Mouse (Mus musculus) MEL (cell line): ENCODE data around the gene Fam219a. TPM values are rescaled to one million over a fixed set of nuclear protein-coding genes. Genes with fewer than 3 reads are reported as not detected.
A peak's percentile ranks its signal among the peaks of the same experiment; 100 is the strongest.

Experiments
- DNase-seq: peaks from one replicate; pipeline ENCODE4 v3.0.0; 2011; ENCODE audit warnings: low read depth, low spot score
- H3K27ac ChIP-seq: 2 replicates; pipeline ENCODE4 v1.5.1; 2012; ENCODE audit warnings: low read depth, mild to moderate bottlenecking, control low read depth, low read length, moderate library complexity; ENCODE audit not compliant: control insufficient read depth
- H3K27me3 ChIP-seq, 2 experiments: fragments of 150-350 bp in 1 of 2; sonication (generic) in 1 of 2; 2 replicates each; pipeline ENCODE4 v1.6.1; 2012; ENCODE audit warnings: low read length in 2 of 2, mild to moderate bottlenecking in 2 of 2, improper control_type of control experiment in 1 of 2, moderate library complexity in 1 of 2; ENCODE audit not compliant: insufficient read depth in 2 of 2, control insufficient read depth in 1 of 2
- H3K36me3 ChIP-seq, 2 experiments: 2 replicates each; pipeline ENCODE4 v1.6.1; 2012 to 2014; ENCODE audit warnings: low read length in 2 of 2, improper control_type of control experiment in 1 of 2, inconsistent platforms in 1 of 2, mild to moderate bottlenecking in 1 of 2; ENCODE audit not compliant: insufficient read depth in 2 of 2, control insufficient read depth in 1 of 2
- H3K4me1 ChIP-seq, 2 experiments: fragments of 150-350 bp in 1 of 2; sonication (generic) in 1 of 2; 2 replicates each; pipeline ENCODE4 v1.6.1; 2012; ENCODE audit warnings: low read length in 2 of 2, improper control_type of control experiment in 1 of 2, mild to moderate bottlenecking in 1 of 2; ENCODE audit not compliant: insufficient read depth in 2 of 2, control insufficient read depth in 1 of 2
- H3K4me3 ChIP-seq, 2 experiments: fragments of 150-350 bp in 1 of 2; sonication (generic) in 1 of 2; 2 replicates each; pipeline ENCODE4 v1.5.1; 2012; ENCODE audit warnings: low read depth in 2 of 2, low read length in 2 of 2, mild to moderate bottlenecking in 2 of 2, moderate library complexity in 2 of 2, control low read depth in 1 of 2, improper control_type of control experiment in 1 of 2; ENCODE audit not compliant: control insufficient read depth in 1 of 2, insufficient read depth in 1 of 2
- H3K79me2 ChIP-seq: 2 replicates; pipeline ENCODE4 v1.6.1; 2012; ENCODE audit warnings: mild to moderate bottlenecking, low read length, moderate library complexity; ENCODE audit not compliant: control insufficient read depth, poor library complexity, insufficient read depth
- H3K9ac ChIP-seq: 2 replicates; pipeline ENCODE4 v1.6.1; 2012; ENCODE audit warnings: low read depth, mild to moderate bottlenecking, control low read depth, low read length, moderate library complexity; ENCODE audit not compliant: control insufficient read depth, poor library complexity, severe bottlenecking
- H3K9me3 ChIP-seq: fragments of 150-350 bp; sonication (generic); replicated peaks from 2 replicates; pipeline ENCODE4 v1.6.1; 2012; ENCODE audit warnings: mild to moderate bottlenecking, low read length, improper control_type of control experiment, moderate library complexity; ENCODE audit not compliant: insufficient read depth
- BHLHE40 ChIP-seq: IDR thresholded peaks from 2 replicates; pipeline ENCODE4 v1.6.1; 2012; ENCODE audit warnings: low read depth, mild to moderate bottlenecking, inconsistent platforms, low read length, improper control_type of control experiment, borderline replicate concordance
- CHD1 ChIP-seq: IDR thresholded peaks from 2 replicates; pipeline ENCODE4 v1.6.1; 2012; ENCODE audit warnings: low read depth, mild to moderate bottlenecking, inconsistent platforms, low read length, improper control_type of control experiment
- CTCF ChIP-seq, 3 experiments: IDR thresholded peaks in 2 of 3; conservative IDR thresholded peaks in 1 of 3; 2 replicates each; pipeline ENCODE4 v1.5.1; 2011 to 2012; ENCODE audit warnings: low read length in 3 of 3, low read depth in 2 of 3, mild to moderate bottlenecking in 2 of 3, improper control_type of control experiment in 1 of 3, inconsistent platforms in 1 of 3, mixed read lengths in 1 of 3, moderate library complexity in 1 of 3; ENCODE audit not compliant: control insufficient read depth in 1 of 3, insufficient read depth in 1 of 3, poor library complexity in 1 of 3, severe bottlenecking in 1 of 3
- ELF1 ChIP-seq: IDR thresholded peaks from 2 replicates; pipeline ENCODE4 v1.6.1; 2014; ENCODE audit warnings: low read depth, mild to moderate bottlenecking, inconsistent platforms, low read length, improper control_type of control experiment, moderate library complexity
- ETS1 ChIP-seq: IDR thresholded peaks from 2 replicates; pipeline ENCODE4 v1.6.1; 2012; ENCODE audit warnings: low read depth, mild to moderate bottlenecking, inconsistent platforms, low read length, improper control_type of control experiment, moderate library complexity
- JUND ChIP-seq: IDR thresholded peaks from 2 replicates; pipeline ENCODE4 v1.6.1; 2011; ENCODE audit warnings: low read depth, mild to moderate bottlenecking, improper control_type of control experiment, low read length
- MAFK ChIP-seq: IDR thresholded peaks from 2 replicates; pipeline ENCODE4 v1.6.1; 2011; ENCODE audit warnings: low read depth, mild to moderate bottlenecking, low read length, improper control_type of control experiment, borderline replicate concordance
- MXI1 ChIP-seq: IDR thresholded peaks from 2 replicates; pipeline ENCODE4 v1.6.1; 2011; ENCODE audit warnings: mild to moderate bottlenecking, low read depth, low read length, improper control_type of control experiment
- MYB ChIP-seq: IDR thresholded peaks from 2 replicates; pipeline ENCODE4 v1.6.1; 2011; ENCODE audit warnings: mild to moderate bottlenecking, low read depth, low read length, improper control_type of control experiment
- NELFE ChIP-seq: IDR thresholded peaks from 2 replicates; pipeline ENCODE4 v1.6.1; 2011; ENCODE audit warnings: low read depth, low read length, improper control_type of control experiment
- POLR2A ChIP-seq, 2 experiments: IDR thresholded peaks; 2 replicates each; pipeline ENCODE4 v1.6.1; 2011 to 2012; ENCODE audit warnings: low read length in 2 of 2, mild to moderate bottlenecking in 2 of 2, control low read depth in 1 of 2, improper control_type of control experiment in 1 of 2, low read depth in 1 of 2, moderate library complexity in 1 of 2; ENCODE audit not compliant: control insufficient read depth in 1 of 2, insufficient read depth in 1 of 2, poor library complexity in 1 of 2
- POLR2AphosphoS2 ChIP-seq: IDR thresholded peaks from 2 replicates; pipeline ENCODE4 v1.6.1; 2011; ENCODE audit warnings: low read length, improper control_type of control experiment
- POLR2AphosphoS5 ChIP-seq: IDR thresholded peaks from 2 replicates; pipeline ENCODE4 v1.6.1; 2012; ENCODE audit warnings: low read depth, borderline replicate concordance, mild to moderate bottlenecking, inconsistent platforms, low read length, moderate library complexity, mixed read lengths
- RAD21 ChIP-seq: IDR thresholded peaks from 2 replicates; pipeline ENCODE4 v1.6.1; 2011; ENCODE audit warnings: mild to moderate bottlenecking, low read depth, low read length, improper control_type of control experiment
- SIN3A ChIP-seq: IDR thresholded peaks from 2 replicates; pipeline ENCODE4 v1.6.1; 2012; ENCODE audit warnings: low read length, improper control_type of control experiment, inconsistent platforms
- SMC3 ChIP-seq: IDR thresholded peaks from 2 replicates; pipeline ENCODE4 v1.6.1; 2011; ENCODE audit warnings: low read depth, low read length, improper control_type of control experiment
- TAL1 ChIP-seq: IDR thresholded peaks from 2 replicates; pipeline ENCODE4 v1.6.1; 2012; ENCODE audit warnings: mild to moderate bottlenecking, inconsistent platforms, low read length, moderate library complexity, mixed read lengths
- TCF12 ChIP-seq: IDR thresholded peaks from 2 replicates; pipeline ENCODE4 v1.6.1; 2014; ENCODE audit warnings: low read depth, mild to moderate bottlenecking, inconsistent platforms, low read length, improper control_type of control experiment, moderate library complexity
- UBTF ChIP-seq: IDR thresholded peaks from 2 replicates; pipeline ENCODE4 v1.6.1; 2012; ENCODE audit warnings: low read depth, mild to moderate bottlenecking, inconsistent platforms, low read length, improper control_type of control experiment, moderate library complexity, borderline replicate concordance; ENCODE audit not compliant: insufficient read depth
- USF2 ChIP-seq, 2 experiments: IDR thresholded peaks; 2 replicates each; pipeline ENCODE4 v1.6.1; 2011 to 2012; ENCODE audit warnings: improper control_type of control experiment in 2 of 2, low read length in 2 of 2, borderline replicate concordance in 1 of 2, inconsistent platforms in 1 of 2, low read depth in 1 of 2, mild to moderate bottlenecking in 1 of 2; ENCODE audit not compliant: insufficient read depth in 1 of 2
- ZC3H11A ChIP-seq: IDR thresholded peaks from 2 replicates; pipeline ENCODE4 v1.6.1; 2012; ENCODE audit warnings: low read depth, mild to moderate bottlenecking, inconsistent platforms, low read length, improper control_type of control experiment
- ZNF384 ChIP-seq: IDR thresholded peaks from 2 replicates; pipeline ENCODE4 v1.6.1; 2012; ENCODE audit warnings: low read depth, mild to moderate bottlenecking, inconsistent platforms, low read length, improper control_type of control experiment
- polyA plus RNA-seq, 2 experiments: library from polyadenylated mRNA; stranded (reverse) in 1 of 2; unstranded in 1 of 2; fragments of >175 nt in 1 of 2; fragments of >200 nt in 1 of 2; gene quantifications; 2 replicates each; pipeline versions ENCODE4 v1.2.1 to v1.2.4; 2012; ENCODE audit warnings: low replicate concordance in 2 of 2, low read depth in 1 of 2; ENCODE audit not compliant: insufficient read length in 2 of 2, insufficient read depth in 1 of 2, missing spikeins in 1 of 2
- total RNA-seq: library from RNA; depleted of rRNA; stranded (reverse); fragments of 300-350 nt; gene quantifications from 2 replicates; pipeline ENCODE4 v1.2.3, GENCODE M21; 2012

Gene Fam219a
- total and polyA plus RNA-seq, 3 experiments, result 0.85 to 3.8 TPM; not detected in 1

DNA sequence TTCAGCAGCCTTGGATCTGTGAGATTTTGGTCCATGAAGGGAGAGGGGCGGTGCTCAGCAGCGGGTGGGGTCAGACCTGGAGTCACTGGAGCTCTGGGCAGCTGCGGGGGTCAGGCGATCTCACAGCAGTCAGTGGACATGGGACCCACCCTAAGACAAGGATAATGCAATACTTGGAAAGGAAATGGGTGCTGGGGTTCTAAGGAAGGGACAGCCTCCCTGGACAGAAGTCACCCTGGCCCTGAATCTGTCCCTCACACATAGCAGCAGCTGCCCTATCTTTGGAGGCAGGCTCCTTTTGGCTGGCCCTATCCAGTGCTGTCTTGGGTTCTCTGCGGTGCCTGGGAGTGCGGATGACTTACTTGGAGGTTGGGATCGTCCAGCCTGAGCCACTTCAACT is 45.5 kb downstream of the Fam219a start:
- no peak overlapping the region for H3K27ac ChIP-seq
- no peaks in the 10 kb centered on the region for H3K9me3 ChIP-seq
- DNase-seq, result no peak
- no peak overlapping the region for H3K9ac ChIP-seq
- TF ChIP-seq TCF12 (no peak), TAL1 (no peak), POLR2AphosphoS2 (no peak), BHLHE40 (no peak)
- TF ChIP-seq, all 39 proteins: peak for 0
- no peak overlapping the region for H3K4me3 ChIP-seq
- no peaks in the 10 kb centered on the region for H3K27me3 ChIP-seq
- no peaks in the 10 kb centered on the region for H3K36me3 ChIP-seq
- H3K79me2 ChIP-seq, result no peaks in the 10 kb centered on the region
- peaks cover 0 to 7% of the 10 kb centered on the region in 2 experiments; a peak in 2 of 4 replicates for H3K4me1 ChIP-seq

DNA sequence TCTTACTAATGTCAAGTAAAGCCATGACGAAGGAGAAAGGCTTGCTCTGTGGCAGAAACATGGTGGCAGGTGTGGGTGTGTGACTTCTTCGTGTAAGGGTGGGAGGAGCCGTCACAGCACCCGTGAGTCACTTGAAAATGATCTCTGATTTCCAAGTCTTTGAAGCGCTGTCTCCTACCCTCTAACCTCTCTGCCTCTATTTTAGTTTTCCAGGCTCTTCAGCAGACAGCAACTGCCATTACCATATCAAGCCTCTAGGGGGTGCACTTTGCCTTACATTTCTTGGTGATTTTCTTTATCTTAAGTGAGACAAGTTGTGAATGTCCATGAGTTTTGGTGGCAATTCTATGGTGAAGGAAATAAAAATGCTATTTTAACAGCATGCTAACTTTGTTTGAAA is 46.5 kb downstream of the Fam219a start:
- Histone ChIP-seq H3K4me3 (no peak overlapping the region), H3K36me3 (no peaks in the 10 kb centered on the region), H3K79me2 (no peaks in the 10 kb centered on the region), H3K9me3 (no peaks in the 10 kb centered on the region), H3K4me1 (peaks cover 0 to 7% of the 10 kb centered on the region in 2 experiments; a peak in 2 of 4 replicates), H3K27ac (no peak overlapping the region)
- TF ChIP-seq CTCF (IDR thresholded peaks at IDR 0.05 in 2 of 3, conservative IDR thresholded peaks at IDR 0.05 in 1 of 3; ENCODE audit: control insufficient read depth in 1 of 3, insufficient read depth in 1 of 3, low read depth in 2 of 3, low read length in 3 of 3, poor library complexity in 1 of 3, severe bottlenecking in 1 of 3) (peak; percentile 32 to 89 (median 87)), ETS1 (no peak), ZC3H11A (peak; percentile 67), SMC3 (peak; percentile 80), MXI1 (no peak), RAD21 (peak; percentile 87), ELF1 (no peak), TCF12 (no peak)
- TF ChIP-seq, all 39 proteins: peak for 4
- peak; percentile 71 for DNase-seq
- Histone ChIP-seq H3K27me3 (no peaks in the 10 kb centered on the region), H3K9ac (no peak overlapping the region)

DNA sequence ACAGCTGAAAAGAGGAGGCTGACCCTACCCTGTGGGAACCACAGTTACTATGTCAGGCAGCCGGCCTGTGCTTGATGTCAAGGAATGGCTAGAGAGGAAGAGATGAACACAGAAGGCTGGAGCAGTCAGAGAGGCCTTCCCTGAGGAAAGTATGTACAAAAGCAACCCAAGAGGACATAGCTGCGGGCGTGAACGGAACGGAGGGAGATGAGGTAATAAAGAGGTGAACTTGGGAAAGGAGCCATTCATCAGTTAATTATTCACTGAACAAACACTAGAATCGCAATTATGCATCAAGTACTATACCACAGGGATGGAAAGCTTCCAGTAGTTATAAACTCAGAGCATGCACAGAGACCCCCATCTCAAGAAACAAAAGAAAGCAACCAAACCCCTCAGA is 47.2 kb downstream of the Fam219a start:
- TF ChIP-seq MYB, result no peak
- no peak for TF ChIP-seq ELF1
- TF ChIP-seq SIN3A, result no peak
- TF ChIP-seq JUND, result no peak
- TF ChIP-seq UBTF, result no peak
- no peak for TF ChIP-seq CHD1
- no peak for TF ChIP-seq MAFK
- TF ChIP-seq USF2 (IDR thresholded peaks at IDR 0.05; ENCODE audit: borderline replicate concordance in 1 of 2, insufficient read depth in 1 of 2, low read depth in 1 of 2, low read length in 2 of 2), result no peak
- no peak for TF ChIP-seq POLR2AphosphoS2
- TF ChIP-seq POLR2A (IDR thresholded peaks at IDR 0.05; ENCODE audit: control insufficient read depth in 1 of 2, insufficient read depth in 1 of 2, low read depth in 1 of 2, low read length in 2 of 2, poor library complexity in 1 of 2), result no peak
- no peak for TF ChIP-seq POLR2AphosphoS5
- TF ChIP-seq ZNF384, result no peak
- no peak for TF ChIP-seq NELFE
- TF ChIP-seq ZC3H11A, result no peak
- no peak for TF ChIP-seq TAL1
- TF ChIP-seq, all 39 proteins: peak for 0
- no peaks in the 10 kb centered on the region for H3K36me3 ChIP-seq
- DNase-seq, result no peak
- no peaks in the 10 kb centered on the region for H3K9me3 ChIP-seq
- H3K27me3 ChIP-seq, result no peaks in the 10 kb centered on the region
- H3K4me3 ChIP-seq, result no peak overlapping the region
- H3K9ac ChIP-seq, result no peak overlapping the region
- no peak overlapping the region for H3K27ac ChIP-seq
- peaks cover 0 to 7% of the 10 kb centered on the region in 2 experiments; a peak in 2 of 4 replicates for H3K4me1 ChIP-seq
- no peaks in the 10 kb centered on the region for H3K79me2 ChIP-seq
